ENCODE assay signal across 8 mouse cellular contexts in genomic region chr19:6855225-6856031, GRCm38 (mm10). TPM values are rescaled to one million over a fixed set of nuclear protein-coding genes. Genes with fewer than 3 reads are reported as not detected.
DNase-seq lines count a peak whose midpoint lies in the region; ATAC-seq and TF ChIP-seq lines count a peak whose summit lies in the region.

No protein-coding gene starts in this region.

- no peaks in the 10 kb centered on the region for H3K9me3 ChIP-seq in heart, embryonic 15.5 days (replicated peaks)
- no peaks in the 10 kb centered on the region for H3K9me3 ChIP-seq in limb, embryonic 14.5 days (ENCODE audit: control insufficient read depth, low read length)

- peak overlapping the region; percentile 18; the same call in 1 of the 2 replicates for H3K4me3 ChIP-seq in kidney, adult 2 months (ENCODE audit: insufficient read depth, low read depth, low read length)
- H3K4me3 ChIP-seq in heart, embryonic 15.5 days: peak overlapping the region; percentile 40
- peak overlapping the region; percentile 18; the same call in 1 of the 2 replicates for H3K4me3 ChIP-seq in limb, embryonic 14.5 days (replicated peaks; ENCODE audit: low read length)

- H3K4me1 ChIP-seq in kidney, adult 2 months (ENCODE audit: control insufficient read depth, insufficient read depth, low read length): no peaks in the 10 kb centered on the region
- H3K4me1 ChIP-seq in heart, embryonic 15.5 days (replicated peaks): peaks cover 17% of the 10 kb centered on the region
- H3K4me1 ChIP-seq in limb, embryonic 14.5 days (ENCODE audit: control insufficient read depth, insufficient read depth, low read length): no peaks in the 10 kb centered on the region

- no peak for TF ChIP-seq POLR2A in kidney, adult 2 months (IDR thresholded peaks at IDR 0.05; ENCODE audit: low read depth, low read length)
- TF ChIP-seq POLR2A in limb, embryonic 14.5 days (IDR thresholded peaks at IDR 0.05; ENCODE audit: borderline replicate concordance, extremely low read depth, insufficient read depth, insufficient read length): no peak

- 28% methylated on average over 38 of the region's 38 CpGs for WGBS in kidney, adult 2 months
- WGBS in heart, embryonic 15.5 days: 8% methylated on average over 38 of the region's 38 CpGs
- 6% methylated on average over 35 of the region's 38 CpGs for WGBS in limb, embryonic 14.5 days

- TF ChIP-seq CTCF in kidney, adult 2 months (conservative IDR thresholded peaks at IDR 0.05; ENCODE audit: insufficient read depth, insufficient read length, low read depth, low read length): no peak

- DNase-seq in kidney, adult 2 months: peak; percentile 38
- no peak for DNase-seq in kidney, adult 18-20 months
- DNase-seq in embryo, embryonic 11 days: peak; percentile 88
- DNase-seq in limb, embryonic 14.5 days (ENCODE audit: low spot score): peak; percentile 24
- peak; percentile 88 for DNase-seq in neural tube, embryonic 10.5 days (ENCODE audit: extremely low spot score, low spot score)
- DNase-seq in frontal cortex, postnatal 36 days (ENCODE audit: low spot score in 2 of 2): no peak
- no peak for DNase-seq in layer of hippocampus, postnatal 14 days (ENCODE audit: low spot score in 2 of 2)

- peak overlapping the region; percentile 32; the same call in 1 of the 2 replicates for H3K9ac ChIP-seq in heart, embryonic 15.5 days
- peak overlapping the region; percentile 34; the same call in 1 of the 2 replicates for H3K9ac ChIP-seq in limb, embryonic 14.5 days (ENCODE audit: low read depth, low read length, severe bottlenecking)

- no peak overlapping the region for H3K27ac ChIP-seq in kidney, adult 2 months (ENCODE audit: insufficient read depth, low read depth, low read length)
- H3K27ac ChIP-seq in heart, embryonic 15.5 days: no peak overlapping the region
- no peak overlapping the region for H3K27ac ChIP-seq in limb, embryonic 14.5 days (replicated peaks; ENCODE audit: low read depth, low read length)

- no peaks in the 10 kb centered on the region for H3K36me3 ChIP-seq in kidney, adult 2 months (ENCODE audit: control insufficient read depth, insufficient read depth, low read length)
- no peaks in the 10 kb centered on the region for H3K36me3 ChIP-seq in heart, embryonic 15.5 days
- no peaks in the 10 kb centered on the region for H3K36me3 ChIP-seq in limb, embryonic 14.5 days (ENCODE audit: control insufficient read depth, insufficient read depth, low read length)

- no peaks in the 10 kb centered on the region for H3K27me3 ChIP-seq in kidney, adult 2 months (replicated peaks; ENCODE audit: control insufficient read depth, insufficient read depth, low read length)
- H3K27me3 ChIP-seq in heart, embryonic 15.5 days: peaks cover 21% of the 10 kb centered on the region
- H3K27me3 ChIP-seq in limb, embryonic 14.5 days (ENCODE audit: control insufficient read depth, insufficient read depth, low read length): no peaks in the 10 kb centered on the region

- peak overlapping the region; percentile 67 for H3K4me2 ChIP-seq in heart, embryonic 15.5 days
- H3K4me2 ChIP-seq in limb, embryonic 14.5 days (replicated peaks; ENCODE audit: low read depth, low read length, severe bottlenecking): peak overlapping the region; percentile 37

- peak; percentile 60; the same call in 1 of the 2 replicates for ATAC-seq in heart, embryonic 15.5 days (replicated peaks; ENCODE audit: insufficient number of reproducible peaks, insufficient read depth, low FRiP score, low read depth)
- ATAC-seq in limb, embryonic 14.5 days (ENCODE audit: low FRiP score, low read depth): peak; percentile 58; the same call in 1 of the 2 replicates

RNA-seq across cellular contexts. Expression of gene Ccdc88b, which starts 2.6 kb away (rescaled TPM):
- 2.1 and 2.2 TPM in 2 replicates for polyA plus RNA-seq in kidney, adult 2 months (2012; rRNA removed)
- polyA plus RNA-seq in heart, embryonic 15.5 days (2015; fragmentation: Nextera tagmentation; extraction: Ambion mirVana): 0.68 and 1.3 TPM in 2 replicates
- polyA plus RNA-seq in limb, embryonic 14.5 days (2012; rRNA removed): 1.8 and 2.2 TPM in 2 replicates
- 0.69 and 0.75 TPM in 2 replicates for polyA plus RNA-seq in limb, embryonic 14.5 days (2014; fragmentation: Nextera tagmentation; extraction: Ambion mirVana)
- 1 to 10 TPM; 4.1 to 5.8 TPM for total RNA-seq in layer of hippocampus, postnatal 14 days (2021)

RNA-seq across cellular contexts. Expression of gene Rps6ka4, which starts 15.0 kb away (rescaled TPM):
- 19.9 and 22.8 TPM in 2 replicates for polyA plus RNA-seq in kidney, adult 2 months (2012; rRNA removed)
- polyA plus RNA-seq in heart, embryonic 15.5 days (2015; fragmentation: Nextera tagmentation; extraction: Ambion mirVana): 15.3 and 20.4 TPM in 2 replicates
- 19.4 and 22.9 TPM in 2 replicates for polyA plus RNA-seq in limb, embryonic 14.5 days (2012; rRNA removed)
- 25.2 and 27.4 TPM in 2 replicates for polyA plus RNA-seq in limb, embryonic 14.5 days (2014; fragmentation: Nextera tagmentation; extraction: Ambion mirVana)
- 10 to 100 TPM; 27.9 to 30.6 TPM for total RNA-seq in layer of hippocampus, postnatal 14 days (2021)

RNA-seq across cellular contexts. Expression of gene Trmt112, which starts 54.1 kb away (rescaled TPM):
- polyA plus RNA-seq in kidney, adult 2 months (2012; rRNA removed): 133 and 146 TPM in 2 replicates
- 72.8 and 80.1 TPM in 2 replicates for polyA plus RNA-seq in heart, embryonic 15.5 days (2015; fragmentation: Nextera tagmentation; extraction: Ambion mirVana)
- polyA plus RNA-seq in limb, embryonic 14.5 days (2012; rRNA removed): 163 and 164 TPM in 2 replicates
- 163 and 167 TPM in 2 replicates for polyA plus RNA-seq in limb, embryonic 14.5 days (2014; fragmentation: Nextera tagmentation; extraction: Ambion mirVana)
- total RNA-seq in layer of hippocampus, postnatal 14 days (2021): 10 to 100 TPM; 39.7 to 42.4 TPM

RNA-seq across cellular contexts. Expression of gene Prdx5, which starts 54.5 kb away (rescaled TPM):
- polyA plus RNA-seq in kidney, adult 2 months (2012; rRNA removed): 1,575 and 2,285 TPM in 2 replicates
- polyA plus RNA-seq in heart, embryonic 15.5 days (2015; fragmentation: Nextera tagmentation; extraction: Ambion mirVana): 302 and 344 TPM in 2 replicates
- polyA plus RNA-seq in limb, embryonic 14.5 days (2012; rRNA removed): 145 and 173 TPM in 2 replicates
- 245 and 269 TPM in 2 replicates for polyA plus RNA-seq in limb, embryonic 14.5 days (2014; fragmentation: Nextera tagmentation; extraction: Ambion mirVana)
- total RNA-seq in layer of hippocampus, postnatal 14 days (2021): 100 to 1,000 TPM; 377 to 396 TPM

Comparison
In these comparisons a context has a peak if more than half of its experiments do, and no peak if none do; other contexts are left out.
1. DNase-seq: peak in kidney, adult 2 months (single experiment), embryo, embryonic 11 days (single experiment), limb, embryonic 14.5 days (single experiment) and neural tube, embryonic 10.5 days (single experiment); none in kidney, adult 18-20 months (single experiment), frontal cortex, postnatal 36 days (0 of 2) and layer of hippocampus, postnatal 14 days (0 of 2).
2. Peak in every context shown above with its lines, with median percentiles within 50 percentile points of each other: H3K4me3 ChIP-seq.